Comparison of ENCODE assay signal across 29 mouse cellular contexts in the genomic region with DNA sequence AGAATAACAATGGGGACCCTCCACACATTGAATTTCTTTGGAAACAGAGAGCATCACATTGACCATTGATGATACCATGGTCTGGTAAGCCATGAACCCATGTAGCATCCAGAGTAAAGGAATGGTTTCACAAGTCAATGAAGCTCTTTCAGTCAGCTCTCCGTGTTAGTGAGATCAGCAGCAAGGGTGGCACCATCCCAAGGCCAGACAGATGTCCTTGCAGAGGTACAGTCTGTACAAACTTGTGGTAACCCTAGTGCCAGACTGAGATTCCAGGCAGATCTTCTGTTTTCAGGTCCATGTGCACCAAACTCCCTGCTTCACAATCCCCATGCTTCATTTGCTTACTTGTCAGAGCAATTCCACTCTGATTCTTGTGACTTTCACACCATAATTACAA. TPM values are rescaled to one million over a fixed set of nuclear protein-coding genes. Genes with fewer than 3 reads are reported as not detected.
DNase-seq lines count a peak whose midpoint lies in the region; TF ChIP-seq lines count a peak whose summit lies in the region.
"Had no signal": no experiment of that assay in that cellular context is flagged by ENCODE, and none has a peak within 500 bp of the region (broad histone marks: within the 10 kb centered on the region; RNA-seq: fewer than 3 reads in every experiment).

No protein-coding gene starts in this region.

- H3K27ac ChIP-seq in testis, adult 2 months (ENCODE audit: control insufficient read depth, insufficient read depth, low read depth, low read length), result peak overlapping the region; percentile 49
- no peak overlapping the region for H3K27ac ChIP-seq in kidney, adult 2 months (ENCODE audit: insufficient read depth, low read depth, low read length)
- H3K27ac ChIP-seq: embryonic facial prominence, embryonic 10.5 days; embryonic facial prominence, embryonic 13.5 days; forebrain, embryonic 13.5 days; gastrocnemius, adult 2 months; heart, embryonic 10.5 days; heart, embryonic 13.5 days; hindbrain, embryonic 14.5 days; hindbrain, postnatal 0 days had no signal

- no peak for TF ChIP-seq CTCF in testis, adult 2 months (IDR thresholded peaks at IDR 0.05; ENCODE audit: control insufficient read depth, insufficient read depth, insufficient replicate concordance, low read depth, low read length)
- no peak for TF ChIP-seq CTCF in kidney, adult 2 months (conservative IDR thresholded peaks at IDR 0.05; ENCODE audit: insufficient read depth, insufficient read length, low read depth, low read length)

- TF ChIP-seq POLR2A in testis, adult 2 months (IDR thresholded peaks at IDR 0.05; ENCODE audit: control insufficient read depth, low read depth, low read length), result no peak
- TF ChIP-seq POLR2A in kidney, adult 2 months (IDR thresholded peaks at IDR 0.05; ENCODE audit: low read depth, low read length), result no peak

- H3K36me3 ChIP-seq in testis, adult 2 months (ENCODE audit: control insufficient read depth, insufficient read depth, low read length), result no peaks in the 10 kb centered on the region
- no peaks in the 10 kb centered on the region for H3K36me3 ChIP-seq in kidney, adult 2 months (ENCODE audit: control insufficient read depth, insufficient read depth, low read length)
- H3K36me3 ChIP-seq: embryonic facial prominence, embryonic 10.5 days; embryonic facial prominence, embryonic 13.5 days; heart, embryonic 10.5 days; heart, embryonic 13.5 days had no signal

- no peaks in the 10 kb centered on the region; the same call in 1 of the 2 replicates for H3K4me1 ChIP-seq in testis, adult 2 months (ENCODE audit: control insufficient read depth, insufficient read depth, low read length)
- H3K4me1 ChIP-seq in kidney, adult 2 months (ENCODE audit: control insufficient read depth, insufficient read depth, low read length), result no peaks in the 10 kb centered on the region
- H3K4me1 ChIP-seq: embryonic facial prominence, embryonic 10.5 days; embryonic facial prominence, embryonic 13.5 days; forebrain, embryonic 13.5 days had no signal

- H3K4me3 ChIP-seq in testis, adult 2 months (ENCODE audit: control insufficient read depth, low read depth, low read length), result no peak overlapping the region
- H3K4me3 ChIP-seq in kidney, adult 2 months (ENCODE audit: insufficient read depth, low read depth, low read length), result no peak overlapping the region
- H3K4me3 ChIP-seq: embryonic facial prominence, embryonic 10.5 days; embryonic facial prominence, embryonic 13.5 days; erythroblast, embryonic 14.5 days; forebrain, embryonic 13.5 days; gastrocnemius, adult 2 months; heart, embryonic 10.5 days; heart, embryonic 13.5 days had no signal

- WGBS in kidney, adult 2 months, result 80% methylated on average over 1 of the region's 1 CpGs

- no peaks in the 10 kb centered on the region for H3K27me3 ChIP-seq in testis, adult 2 months (ENCODE audit: control insufficient read depth, insufficient read depth, low read length)
- no peaks in the 10 kb centered on the region for H3K27me3 ChIP-seq in kidney, adult 2 months (replicated peaks; ENCODE audit: control insufficient read depth, insufficient read depth, low read length)
- H3K27me3 ChIP-seq: embryonic facial prominence, embryonic 13.5 days; forebrain, embryonic 13.5 days; heart, embryonic 13.5 days had no signal

- peak; percentile 80 for DNase-seq in heart, adult 11 months
- DNase-seq in heart, adult 9 months (ENCODE audit: low spot score in 2 of 2), result no peak
- DNase-seq in testis, postnatal 10 days (ENCODE audit: low spot score), result no peak
- DNase-seq in adrenal gland, postnatal 14 days, result peak; percentile 47
- peak; percentile 39 for DNase-seq in testis, postnatal 14 days (ENCODE audit: low spot score)
- no peak for DNase-seq in kidney, adult 2 months
- no peak for DNase-seq in kidney, postnatal 4 days
- DNase-seq: cerebellum, adult 11 months; cerebellum, adult 2 months; cerebellum, adult 9-11 months; cerebellum, postnatal 25 days; embryo, embryonic 11 days; forebrain, postnatal 0 days; gastrocnemius, adult 2 months; gastrocnemius, postnatal 14 days; heart, adult 18-20 months; heart, postnatal 14 days; heart, postnatal 4 days had no signal

RNA-seq across cellular contexts. Expression of a gene that starts 7.7 kb away (rescaled TPM):
- polyA plus RNA-seq in testis, adult 2 months (2012; rRNA removed), result 4.5 and 4.8 TPM in 2 replicates
- 32.8 and 40.5 TPM in 2 replicates for total RNA-seq in adrenal gland, postnatal 14 days (2021)
- polyA plus RNA-seq in kidney, adult 2 months (2012; rRNA removed), result 80.0 and 88.2 TPM in 2 replicates

RNA-seq across cellular contexts. Expression of a gene that starts 39.3 kb away (rescaled TPM):
- polyA plus RNA-seq in testis, adult 2 months (2012; rRNA removed), result 0.33 and 0.42 TPM in 2 replicates
- total RNA-seq in adrenal gland, postnatal 14 days (2021), result 0.30 and 0.90 TPM in 2 replicates
- polyA plus RNA-seq in kidney, adult 2 months (2012; rRNA removed), result 0.88 and 1.0 TPM in 2 replicates
- total RNA-seq: gastrocnemius, adult 2 months; MEL had no signal
- polyA plus RNA-seq: C2C12; erythroblast, embryonic 14.5 days had no signal

Comparison
In these comparisons a context has a peak if more than half of its experiments do, and no peak if none do; other contexts are left out.
1. DNase-seq: peak in heart, adult 11 months (single experiment), adrenal gland, postnatal 14 days (single experiment) and testis, postnatal 14 days (single experiment); none in heart, adult 9 months (0 of 2), testis, postnatal 10 days (single experiment), kidney, adult 2 months (single experiment) and kidney, postnatal 4 days (0 of 2).
2. RNA of a gene that starts 7.7 kb away (polyA plus RNA-seq): 80.0 to 88.2 TPM in kidney, adult 2 months; 4.5 to 4.8 TPM in testis, adult 2 months; every median in the first group is over 10 times any median in the second.